Mouse (Mus musculus): ENCODE data around the gene Gm10197. TPM values are rescaled to one million over a fixed set of nuclear protein-coding genes. Genes with fewer than 3 reads are reported as not detected.

Gene Gm10197
- total and polyA plus RNA-seq, 2 experiments from 2014 or later: not detected

DNA sequence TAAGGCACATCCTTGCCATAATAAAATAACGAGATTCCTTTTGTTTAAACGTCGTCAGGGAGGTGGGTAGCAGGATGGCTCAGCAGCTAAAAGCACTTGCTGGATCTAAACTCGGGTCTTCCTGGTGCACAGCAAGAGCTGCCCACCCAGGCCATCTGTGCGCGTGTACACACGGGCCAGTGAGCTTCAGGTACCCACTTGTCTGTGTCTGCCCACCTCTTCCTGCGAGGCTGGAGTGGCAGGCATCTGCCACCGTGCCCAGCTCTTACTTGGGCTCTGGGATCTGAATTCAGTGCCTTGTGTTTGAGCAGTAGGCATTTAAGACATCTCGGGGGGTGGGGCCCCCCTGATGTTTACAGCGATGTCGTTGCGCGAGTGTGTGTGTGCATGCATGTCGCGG lies 16.5 kb downstream of the Gm10197 start:
- WGBS: 86% methylated on average over 16 of the region's 16 CpGs
- no peak for DNase-seq (ENCODE audit: low spot score)
- Histone ChIP-seq H3K4me2 (ENCODE audit: low read depth, low read length) (no peak overlapping the region), H3K27me3 (ENCODE audit: control insufficient read depth, insufficient read depth, low read length) (no peaks in the 10 kb centered on the region), H3K27ac (ENCODE audit: low read depth) (no peak overlapping the region), H3K9ac (replicated peaks; ENCODE audit: low read depth, low read length) (no peak overlapping the region), H3K4me3 (ENCODE audit: low read depth, low read length) (no peak overlapping the region), H3K36me3 (replicated peaks; ENCODE audit: control insufficient read depth, insufficient read depth, low read length) (0 out of 2 replicates have a peak, but pooled peaks cover 14% of the 10 kb centered on the region), H3K4me1 (ENCODE audit: control insufficient read depth, insufficient read depth) (0 out of 2 replicates have a peak, but pooled peaks cover 2% of the 10 kb centered on the region), H3K9me3 (replicated peaks; ENCODE audit: control insufficient read depth, low read length) (no peaks in the 10 kb centered on the region)
- ATAC-seq (ENCODE audit: insufficient read depth, low read depth): no peak
- TF ChIP-seq EP300 (IDR thresholded peaks at IDR 0.05; ENCODE audit: low read depth): no peak
- TF ChIP-seq CTCF (IDR thresholded peaks at IDR 0.05; ENCODE audit: low read depth): no peak

DNA sequence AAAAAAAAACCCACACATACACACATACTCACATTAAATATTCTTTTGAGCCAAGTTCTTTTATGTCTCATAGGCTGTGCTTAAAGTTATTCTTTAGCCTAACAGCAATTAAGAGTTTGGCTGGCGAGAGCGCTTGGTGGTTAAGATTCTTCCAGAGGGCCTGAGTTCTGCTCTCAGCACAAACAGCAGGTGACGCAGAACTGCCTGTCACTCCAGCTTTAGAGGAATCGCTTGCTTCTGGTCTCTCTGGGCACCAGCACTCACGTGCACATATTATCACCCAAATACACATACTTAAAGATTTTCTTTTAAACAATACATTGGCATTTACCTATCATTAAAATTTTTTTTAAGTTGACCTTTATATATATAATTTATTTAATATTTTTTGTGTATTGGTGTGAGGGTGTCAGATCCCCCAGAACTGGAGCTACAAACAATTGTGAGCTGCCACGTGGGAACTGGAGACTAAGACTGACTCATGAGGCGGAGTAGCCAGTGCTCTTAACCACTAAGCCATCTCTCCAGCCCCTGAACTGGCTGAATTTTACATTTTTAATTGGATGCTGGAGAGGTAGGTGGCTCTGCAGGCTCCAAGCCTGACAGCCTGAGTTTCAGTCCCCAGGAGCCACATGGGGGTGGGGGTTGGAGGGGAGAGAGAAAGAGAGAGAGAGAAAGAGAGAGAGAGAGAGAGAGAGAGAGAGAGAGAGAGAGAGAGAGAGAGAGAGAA lies 17.1 kb downstream of the Gm10197 start:
- H3K4me1 ChIP-seq (ENCODE audit: control insufficient read depth, insufficient read depth): no peaks in the 10 kb centered on the region
- H3K4me2 ChIP-seq (ENCODE audit: low read depth, low read length): no peak overlapping the region
- no peak for DNase-seq (ENCODE audit: low spot score)
- H3K36me3 ChIP-seq (replicated peaks; ENCODE audit: control insufficient read depth, insufficient read depth, low read length): 0 out of 2 replicates have a peak, but pooled peaks cover 14% of the 10 kb centered on the region
- no peaks in the 10 kb centered on the region for H3K27me3 ChIP-seq (ENCODE audit: control insufficient read depth, insufficient read depth, low read length)
- no peak overlapping the region for H3K27ac ChIP-seq (ENCODE audit: low read depth)
- no peaks in the 10 kb centered on the region for H3K9me3 ChIP-seq (replicated peaks; ENCODE audit: control insufficient read depth, low read length)
- H3K9ac ChIP-seq (replicated peaks; ENCODE audit: low read depth, low read length): no peak overlapping the region
- TF ChIP-seq EP300 (IDR thresholded peaks at IDR 0.05; ENCODE audit: low read depth): no peak
- no peak for TF ChIP-seq CTCF (IDR thresholded peaks at IDR 0.05; ENCODE audit: low read depth)
- 79% methylated on average over 7 of the region's 7 CpGs for WGBS
- H3K4me3 ChIP-seq (ENCODE audit: low read depth, low read length): no peak overlapping the region
- ATAC-seq (ENCODE audit: insufficient read depth, low read depth): no peak

DNA sequence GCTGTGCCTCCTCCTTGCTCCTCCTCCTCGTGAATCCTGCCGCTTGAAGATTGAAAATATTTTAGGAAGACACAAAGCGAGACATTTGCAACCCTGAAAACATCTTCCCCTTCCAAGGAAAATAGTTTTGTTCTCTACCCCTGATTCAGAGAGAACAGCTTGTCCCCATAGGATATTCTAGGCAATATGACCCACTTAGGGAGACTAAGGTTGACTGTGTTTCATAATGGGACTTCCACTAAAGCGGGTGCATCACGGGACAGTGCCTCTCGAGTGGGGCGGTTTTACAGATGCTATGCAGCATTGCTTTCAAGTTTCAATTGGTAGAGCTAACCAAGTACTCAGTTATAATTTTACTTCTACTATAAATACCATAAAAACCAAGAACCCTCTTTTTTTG lies 17.7 kb downstream of the Gm10197 start:
- Histone ChIP-seq H3K4me2 (ENCODE audit: low read depth, low read length) (no peak overlapping the region), H3K4me1 (ENCODE audit: control insufficient read depth, insufficient read depth) (no peaks in the 10 kb centered on the region), H3K36me3 (replicated peaks; ENCODE audit: control insufficient read depth, insufficient read depth, low read length) (0 out of 2 replicates have a peak, but pooled peaks cover 14% of the 10 kb centered on the region), H3K27me3 (ENCODE audit: control insufficient read depth, insufficient read depth, low read length) (no peaks in the 10 kb centered on the region), H3K27ac (ENCODE audit: low read depth) (no peak overlapping the region), H3K9me3 (replicated peaks; ENCODE audit: control insufficient read depth, low read length) (no peaks in the 10 kb centered on the region), H3K9ac (replicated peaks; ENCODE audit: low read depth, low read length) (no peak overlapping the region), H3K4me3 (ENCODE audit: low read depth, low read length) (no peak overlapping the region)
- ATAC-seq (ENCODE audit: insufficient read depth, low read depth) (no peak), DNase-seq (ENCODE audit: low spot score) (no peak)
- no peak for TF ChIP-seq CTCF (IDR thresholded peaks at IDR 0.05; ENCODE audit: low read depth)
- TF ChIP-seq EP300 (IDR thresholded peaks at IDR 0.05; ENCODE audit: low read depth): no peak
- WGBS: 88% methylated on average over 7 of the region's 7 CpGs

GRCm38 (mm10) chr19:53345766-53346165 lies 25.8 kb downstream of the Gm10197 start:
- WGBS: 87% methylated on average over 14 of the region's 14 CpGs
- Histone ChIP-seq H3K27ac (ENCODE audit: low read depth) (no peak overlapping the region), H3K9ac (replicated peaks; ENCODE audit: low read depth, low read length) (no peak overlapping the region), H3K4me3 (ENCODE audit: low read depth, low read length) (no peak overlapping the region), H3K9me3 (replicated peaks; ENCODE audit: control insufficient read depth, low read length) (no peaks in the 10 kb centered on the region), H3K4me2 (ENCODE audit: low read depth, low read length) (no peak overlapping the region), H3K27me3 (ENCODE audit: control insufficient read depth, insufficient read depth, low read length) (no peaks in the 10 kb centered on the region), H3K36me3 (replicated peaks; ENCODE audit: control insufficient read depth, insufficient read depth, low read length) (0 out of 2 replicates have a peak, but pooled peaks cover 7% of the 10 kb centered on the region), H3K4me1 (ENCODE audit: control insufficient read depth, insufficient read depth) (no peaks in the 10 kb centered on the region)
- TF ChIP-seq CTCF (IDR thresholded peaks at IDR 0.05; ENCODE audit: low read depth) (no peak), EP300 (IDR thresholded peaks at IDR 0.05; ENCODE audit: low read depth) (no peak)
- ATAC-seq (ENCODE audit: insufficient read depth, low read depth) (no peak), DNase-seq (ENCODE audit: low spot score) (no peak)

DNA sequence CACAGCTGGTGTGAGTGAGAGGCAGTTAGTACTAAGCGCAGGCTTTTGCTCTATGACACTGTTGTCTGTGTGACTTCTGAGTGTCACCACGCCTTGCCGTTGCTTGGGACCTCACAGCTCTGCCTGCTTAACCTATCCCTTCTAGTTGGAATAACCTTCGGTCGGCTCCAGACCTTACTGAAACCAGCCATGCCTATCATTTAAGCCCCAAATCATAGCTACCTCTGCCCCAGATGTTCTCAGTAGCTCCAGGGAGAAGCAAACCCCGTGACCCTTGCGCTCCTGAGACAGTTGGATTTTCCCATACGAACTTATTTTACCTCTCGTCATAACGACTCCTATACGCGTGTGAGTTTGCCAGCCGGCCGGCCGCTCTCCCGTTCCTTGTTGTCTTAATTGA lies 27.5 kb downstream of the Gm10197 start:
- no peak for DNase-seq (ENCODE audit: low spot score)
- Histone ChIP-seq H3K27me3 (ENCODE audit: control insufficient read depth, insufficient read depth, low read length) (no peaks in the 10 kb centered on the region), H3K36me3 (replicated peaks; ENCODE audit: control insufficient read depth, insufficient read depth, low read length) (0 out of 2 replicates have a peak, but pooled peaks cover 5% of the 10 kb centered on the region), H3K9me3 (replicated peaks; ENCODE audit: control insufficient read depth, low read length) (no peaks in the 10 kb centered on the region), H3K27ac (ENCODE audit: low read depth) (no peak overlapping the region), H3K4me2 (ENCODE audit: low read depth, low read length) (no peak overlapping the region), H3K9ac (replicated peaks; ENCODE audit: low read depth, low read length) (no peak overlapping the region), H3K4me3 (ENCODE audit: low read depth, low read length) (no peak overlapping the region), H3K4me1 (ENCODE audit: control insufficient read depth, insufficient read depth) (no peaks in the 10 kb centered on the region)
- TF ChIP-seq CTCF (IDR thresholded peaks at IDR 0.05; ENCODE audit: low read depth): no peak
- no peak for TF ChIP-seq EP300 (IDR thresholded peaks at IDR 0.05; ENCODE audit: low read depth)
- ATAC-seq (ENCODE audit: insufficient read depth, low read depth): no peak
- WGBS: 94% methylated on average over 16 of the region's 16 CpGs
